In genomic region chr4:129513891-129514290, GRCm38 (mm10) we compare ENCODE assay signal across 8 mouse cellular contexts. TPM values are rescaled to one million over a fixed set of nuclear protein-coding genes. Genes with fewer than 3 reads are reported as not detected.
A peak's percentile ranks its signal among the peaks of the same experiment; 100 is the strongest.
DNase-seq lines count a peak whose midpoint lies in the region; ATAC-seq and TF ChIP-seq lines count a peak whose summit lies in the region.

No protein-coding gene starts in this region.

- peaks cover 51% of the 10 kb centered on the region for H3K27me3 ChIP-seq in erythroblast, embryonic 14.5 days (ENCODE audit: control insufficient read depth)
- H3K27me3 ChIP-seq in limb, embryonic 14.5 days (ENCODE audit: control insufficient read depth, insufficient read depth, low read length): no peaks in the 10 kb centered on the region

- peak; percentile 44 for DNase-seq in right cerebral cortex, postnatal 4 days
- DNase-seq in right cerebral cortex, postnatal 25 days: no peak
- DNase-seq in limb, embryonic 14.5 days (ENCODE audit: low spot score): no peak
- DNase-seq in testis, postnatal 10 days (ENCODE audit: low spot score): peak; percentile 70
- no peak for DNase-seq in thymus, adult 18-20 months
- DNase-seq in gastrocnemius, postnatal 10 days: no peak

- peaks cover 26% of the 10 kb centered on the region for H3K4me1 ChIP-seq in erythroblast, embryonic 14.5 days (ENCODE audit: control insufficient read depth)
- peaks cover 10% of the 10 kb centered on the region; the same call in 1 of the 2 replicates for H3K4me1 ChIP-seq in limb, embryonic 14.5 days (ENCODE audit: control insufficient read depth, insufficient read depth, low read length)

- H3K36me3 ChIP-seq in erythroblast, embryonic 14.5 days (ENCODE audit: control insufficient read depth): peaks cover 37% of the 10 kb centered on the region
- H3K36me3 ChIP-seq in limb, embryonic 14.5 days (ENCODE audit: control insufficient read depth, insufficient read depth, low read length): peaks cover 38% of the 10 kb centered on the region

- peak overlapping the region; percentile 64 for H3K4me3 ChIP-seq in erythroblast, embryonic 14.5 days (replicated peaks)
- peak overlapping the region; percentile 100 for H3K4me3 ChIP-seq in limb, embryonic 14.5 days (replicated peaks; ENCODE audit: low read length)

- no peak for ATAC-seq in erythroblast, adult 5-6 weeks (replicated peaks; ENCODE audit: low FRiP score, poor library complexity, severe bottlenecking)
- ATAC-seq in limb, embryonic 14.5 days (ENCODE audit: low FRiP score, low read depth): peak; percentile 13

- 9% methylated on average over 10 of the region's 57 CpGs for WGBS in limb, embryonic 14.5 days

- H3K4me2 ChIP-seq in limb, embryonic 14.5 days (replicated peaks; ENCODE audit: low read depth, low read length, severe bottlenecking): peak overlapping the region; percentile 67

- H3K9me3 ChIP-seq in erythroblast, embryonic 14.5 days (ENCODE audit: control insufficient read depth, low read length): no peaks in the 10 kb centered on the region
- H3K9me3 ChIP-seq in limb, embryonic 14.5 days (ENCODE audit: control insufficient read depth, low read length): no peaks in the 10 kb centered on the region

- peak overlapping the region; percentile 97 for H3K27ac ChIP-seq in limb, embryonic 14.5 days (replicated peaks; ENCODE audit: low read depth, low read length)

- H3K9ac ChIP-seq in limb, embryonic 14.5 days (ENCODE audit: low read depth, low read length, severe bottlenecking): peak overlapping the region; percentile 100

- no peak for TF ChIP-seq POLR2A in limb, embryonic 14.5 days (IDR thresholded peaks at IDR 0.05; ENCODE audit: borderline replicate concordance, extremely low read depth, insufficient read depth, insufficient read length)

RNA-seq across cellular contexts. Expression of gene Marcksl1, which starts 0.5 kb away (rescaled TPM):
- polyA plus RNA-seq in erythroblast, embryonic 14.5 days (2012): 1.2 and 1.4 TPM in 2 replicates
- total RNA-seq in erythroblast, adult 5-6 weeks (2015; ENCODE audit: low replicate concordance): 12.5 and 23.4 TPM in 2 replicates
- 7.4 and 13.1 TPM in 2 replicates for total RNA-seq in erythroblast, adult 5-6 weeks (2017; ENCODE audit: low replicate concordance)
- polyA plus RNA-seq in limb, embryonic 14.5 days (2012; rRNA removed): 563 and 613 TPM in 2 replicates
- 648 and 776 TPM in 2 replicates for polyA plus RNA-seq in limb, embryonic 14.5 days (2014; fragmentation: Nextera tagmentation; extraction: Ambion mirVana)
- 10 to 100 TPM; 24.4 to 31.8 TPM for total RNA-seq in gastrocnemius, postnatal 10 days (2021)

RNA-seq across cellular contexts. Expression of gene Fam229a, which starts 22.9 kb away (rescaled TPM):
- 1.5 and 1.9 TPM in 2 replicates for polyA plus RNA-seq in erythroblast, embryonic 14.5 days (2012)
- 3.3 TPM in 1 of 2 replicates, not detected in the other for total RNA-seq in erythroblast, adult 5-6 weeks (2015; ENCODE audit: low replicate concordance)
- 0.68 and 2.1 TPM in 2 replicates for total RNA-seq in erythroblast, adult 5-6 weeks (2017; ENCODE audit: low replicate concordance)
- polyA plus RNA-seq in limb, embryonic 14.5 days (2012; rRNA removed): 0.15 TPM in 1 of 2 replicates, not detected in the other
- not detected in 2 replicates for polyA plus RNA-seq in limb, embryonic 14.5 days (2014; fragmentation: Nextera tagmentation; extraction: Ambion mirVana)
- total RNA-seq in gastrocnemius, postnatal 10 days (2021): not detected

RNA-seq across cellular contexts. Expression of gene Tssk3, which starts 23.1 kb away (rescaled TPM):
- not detected in 2 replicates for polyA plus RNA-seq in erythroblast, embryonic 14.5 days (2012)
- not detected in 2 replicates for total RNA-seq in erythroblast, adult 5-6 weeks (2015; ENCODE audit: low replicate concordance)
- not detected in 2 replicates for total RNA-seq in erythroblast, adult 5-6 weeks (2017; ENCODE audit: low replicate concordance)
- polyA plus RNA-seq in limb, embryonic 14.5 days (2012; rRNA removed): not detected in 2 replicates
- not detected in 2 replicates for polyA plus RNA-seq in limb, embryonic 14.5 days (2014; fragmentation: Nextera tagmentation; extraction: Ambion mirVana)
- not detected for total RNA-seq in gastrocnemius, postnatal 10 days (2021)

RNA-seq across cellular contexts. Expression of gene Hdac1, which starts 28.6 kb away (rescaled TPM):
- polyA plus RNA-seq in erythroblast, embryonic 14.5 days (2012): 9.1 and 9.2 TPM in 2 replicates
- 41.1 and 45.8 TPM in 2 replicates for total RNA-seq in erythroblast, adult 5-6 weeks (2015; ENCODE audit: low replicate concordance)
- 27.0 and 42.9 TPM in 2 replicates for total RNA-seq in erythroblast, adult 5-6 weeks (2017; ENCODE audit: low replicate concordance)
- 209 and 212 TPM in 2 replicates for polyA plus RNA-seq in limb, embryonic 14.5 days (2012; rRNA removed)
- polyA plus RNA-seq in limb, embryonic 14.5 days (2014; fragmentation: Nextera tagmentation; extraction: Ambion mirVana): 201 and 225 TPM in 2 replicates
- total RNA-seq in gastrocnemius, postnatal 10 days (2021): 10 to 100 TPM; 23.9 to 29.8 TPM

RNA-seq across cellular contexts. Expression of gene Bsdc1, which starts 52.5 kb away (rescaled TPM):
- 87.8 and 92.9 TPM in 2 replicates for polyA plus RNA-seq in erythroblast, embryonic 14.5 days (2012)
- total RNA-seq in erythroblast, adult 5-6 weeks (2015; ENCODE audit: low replicate concordance): 720 and 842 TPM in 2 replicates
- 1,074 and 1,469 TPM in 2 replicates for total RNA-seq in erythroblast, adult 5-6 weeks (2017; ENCODE audit: low replicate concordance)
- 24.6 and 28.9 TPM in 2 replicates for polyA plus RNA-seq in limb, embryonic 14.5 days (2012; rRNA removed)
- polyA plus RNA-seq in limb, embryonic 14.5 days (2014; fragmentation: Nextera tagmentation; extraction: Ambion mirVana): 27.6 and 29.9 TPM in 2 replicates
- total RNA-seq in gastrocnemius, postnatal 10 days (2021): 10 to 100 TPM; 24.7 to 32.4 TPM

Comparison
In these comparisons a context has a peak if more than half of its experiments do, and no peak if none do; other contexts are left out.
1. DNase-seq: peak in right cerebral cortex, postnatal 4 days (single experiment) and testis, postnatal 10 days (single experiment); none in right cerebral cortex, postnatal 25 days (single experiment), limb, embryonic 14.5 days (single experiment), thymus, adult 18-20 months (0 of 2) and gastrocnemius, postnatal 10 days (single experiment).